Mouse (Mus musculus) bone marrow macrophage, adult 2 months (primary cell): ENCODE measurements around the gene Gtf2a1l. TPM values are rescaled to one million over a fixed set of nuclear protein-coding genes. Genes with fewer than 3 reads are reported as not detected.

Experiments
- H3K27ac ChIP-seq: 2 replicates; pipeline ENCODE4 v1.5.1; 2012; ENCODE audit warnings: low read depth, low read length; ENCODE audit not compliant: insufficient read depth
- H3K4me1 ChIP-seq: 2 replicates; pipeline ENCODE4 v1.6.1; 2012; ENCODE audit warnings: low read length; ENCODE audit not compliant: control insufficient read depth, insufficient read depth
- H3K4me3 ChIP-seq: 2 replicates; pipeline ENCODE4 v1.5.1; 2012; ENCODE audit warnings: mild to moderate bottlenecking, low read length, moderate library complexity; ENCODE audit not compliant: insufficient read depth
- CTCF ChIP-seq: IDR thresholded peaks from 2 replicates; pipeline ENCODE4 v1.5.1; 2012; ENCODE audit warnings: low read depth, mild to moderate bottlenecking, low read length, moderate library complexity
- POLR2A ChIP-seq: IDR thresholded peaks from 2 replicates; pipeline ENCODE4 v1.6.1; 2012; ENCODE audit warnings: mild to moderate bottlenecking, low read depth, low read length, borderline replicate concordance
- polyA plus RNA-seq: library from polyadenylated mRNA; stranded (reverse); fragments of >200 nt; gene quantifications from 2 replicates; pipeline ENCODE4 v1.2.4, GENCODE M21; 2012; ENCODE audit not compliant: missing spikeins, insufficient read depth, insufficient read length

Gtf2a1l gene
- polyA plus RNA-seq, 1 experiment: not detected

DNA sequence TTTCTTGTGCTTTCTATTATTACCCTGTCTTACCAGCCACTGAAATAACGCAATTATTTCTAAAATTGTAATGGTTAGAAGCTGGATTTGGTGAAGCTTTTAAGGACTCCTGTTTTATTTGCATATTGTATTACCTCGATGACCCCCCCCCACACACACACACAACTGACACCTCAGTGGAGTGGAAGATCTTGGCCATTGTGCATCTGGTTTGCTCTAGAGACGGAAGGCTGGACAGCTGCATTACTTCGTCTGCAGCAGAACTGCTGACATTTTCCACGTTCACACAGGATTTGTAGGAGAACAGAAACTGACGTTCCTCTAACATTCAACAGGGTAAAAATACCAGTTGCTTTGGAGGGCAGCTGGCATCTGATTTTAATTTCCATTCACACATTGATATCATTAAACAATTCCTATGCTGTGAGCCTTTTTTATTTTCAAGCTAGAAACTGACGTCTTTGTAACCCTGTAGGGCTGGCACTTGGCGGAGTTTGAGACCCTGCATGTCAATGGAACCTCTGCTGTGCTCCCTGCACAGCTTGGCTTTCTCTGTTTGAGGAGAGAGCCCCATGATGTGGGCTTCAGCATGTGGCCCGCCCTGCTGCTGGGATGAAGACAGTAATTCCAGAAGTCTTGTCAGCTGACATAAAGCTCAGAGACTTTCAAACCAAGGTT lies 28.3 kb downstream of the Gtf2a1l start:
- no peak for TF ChIP-seq POLR2A
- TF ChIP-seq CTCF: no peak
- H3K27ac ChIP-seq: no peak overlapping the region
- no peaks in the 10 kb centered on the region for H3K4me1 ChIP-seq
- no peak overlapping the region for H3K4me3 ChIP-seq

DNA sequence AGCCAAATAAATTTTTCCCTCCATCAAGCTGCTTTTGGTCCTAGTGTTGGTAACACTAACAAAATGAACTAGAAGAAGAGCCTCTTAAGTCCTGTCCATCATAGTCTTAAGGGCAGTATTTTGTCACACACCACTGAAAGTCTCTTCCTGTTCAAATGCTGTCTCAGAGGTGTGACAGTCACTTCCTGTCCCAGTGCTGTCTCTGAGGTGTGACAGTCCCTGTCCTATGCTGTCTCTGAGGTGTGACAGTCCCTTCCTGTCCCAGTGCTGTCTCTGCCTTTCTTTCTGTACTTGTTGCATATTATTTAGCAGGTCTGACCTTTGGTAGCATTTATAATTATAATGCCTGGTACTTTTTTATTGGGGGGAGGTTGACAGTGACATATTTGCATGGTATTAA lies 32.4 kb downstream of the Gtf2a1l start:
- no peaks in the 10 kb centered on the region for H3K4me1 ChIP-seq
- H3K4me3 ChIP-seq: no peak overlapping the region
- no peak overlapping the region for H3K27ac ChIP-seq
- no peak for TF ChIP-seq CTCF
- no peak for TF ChIP-seq POLR2A

DNA sequence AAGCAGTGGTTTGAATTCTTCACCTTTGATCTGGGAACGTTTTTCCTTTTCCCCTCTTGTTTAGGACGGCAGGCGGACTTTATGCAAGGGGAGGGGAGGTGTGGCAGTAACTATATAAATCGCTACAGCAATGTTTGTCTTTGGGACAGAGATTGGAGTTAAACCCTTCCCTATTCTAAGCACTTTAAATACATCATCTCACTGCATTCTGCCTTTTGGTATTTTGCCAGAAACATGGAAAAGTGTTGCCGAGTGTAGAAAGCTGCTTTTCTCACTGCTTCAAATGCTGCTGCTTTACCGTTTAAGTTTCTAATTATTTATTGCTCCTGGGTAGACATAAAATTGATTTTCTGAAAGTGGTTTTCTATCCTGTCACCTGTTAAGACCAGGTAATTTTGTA lies 33.9 kb downstream of the Gtf2a1l start:
- Histone ChIP-seq H3K4me3 (no peak overlapping the region), H3K27ac (no peak overlapping the region), H3K4me1 (no peaks in the 10 kb centered on the region)
- TF ChIP-seq CTCF (no peak), POLR2A (no peak)

DNA sequence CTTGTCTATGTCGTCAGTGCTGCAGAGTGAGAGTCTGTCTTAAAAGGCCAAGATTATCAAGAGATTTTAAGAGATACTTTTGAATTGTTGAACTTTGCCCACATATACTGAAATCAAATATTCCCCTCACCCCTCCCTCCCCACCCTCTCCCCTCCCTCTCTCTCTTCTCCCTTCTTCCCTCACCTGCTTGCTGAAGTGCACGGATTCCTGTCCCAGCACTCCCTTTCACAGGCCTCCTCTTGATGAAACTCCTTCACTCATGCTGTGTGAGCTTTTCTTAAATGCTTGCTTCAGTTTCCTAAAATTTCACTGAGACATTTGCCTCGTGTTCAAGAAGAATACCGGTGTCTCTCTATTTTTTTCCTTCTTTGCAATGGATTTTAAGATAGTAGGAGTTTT lies 34.7 kb downstream of the Gtf2a1l start:
- H3K4me3 ChIP-seq: no peak overlapping the region
- TF ChIP-seq POLR2A (no peak), CTCF (no peak)
- no peak overlapping the region for H3K27ac ChIP-seq
- H3K4me1 ChIP-seq: no peaks in the 10 kb centered on the region

DNA sequence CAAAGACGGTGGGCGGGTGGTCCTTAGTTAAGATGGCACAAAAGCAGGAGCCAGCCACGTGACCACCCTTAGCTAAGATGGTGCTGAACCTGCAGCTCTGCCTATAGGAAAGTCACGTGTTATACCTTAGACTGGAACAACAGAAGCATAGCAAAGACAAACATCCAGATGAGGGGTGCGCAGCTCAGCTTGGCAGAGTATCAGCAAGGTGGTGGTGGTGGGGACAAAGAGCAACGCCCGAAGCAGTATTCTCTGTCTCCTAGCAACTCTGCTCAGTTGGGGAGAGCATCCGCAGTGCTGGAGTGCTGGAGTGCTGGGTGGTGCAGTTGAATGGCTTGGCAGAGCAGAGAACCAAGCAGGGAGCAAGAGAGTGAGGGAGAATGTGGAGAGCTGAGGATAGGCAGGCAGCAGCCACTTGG lies 37.8 kb downstream of the Gtf2a1l start:
- H3K27ac ChIP-seq: no peak overlapping the region
- no peaks in the 10 kb centered on the region for H3K4me1 ChIP-seq
- H3K4me3 ChIP-seq: no peak overlapping the region
- no peak for TF ChIP-seq POLR2A
- TF ChIP-seq CTCF: no peak

DNA sequence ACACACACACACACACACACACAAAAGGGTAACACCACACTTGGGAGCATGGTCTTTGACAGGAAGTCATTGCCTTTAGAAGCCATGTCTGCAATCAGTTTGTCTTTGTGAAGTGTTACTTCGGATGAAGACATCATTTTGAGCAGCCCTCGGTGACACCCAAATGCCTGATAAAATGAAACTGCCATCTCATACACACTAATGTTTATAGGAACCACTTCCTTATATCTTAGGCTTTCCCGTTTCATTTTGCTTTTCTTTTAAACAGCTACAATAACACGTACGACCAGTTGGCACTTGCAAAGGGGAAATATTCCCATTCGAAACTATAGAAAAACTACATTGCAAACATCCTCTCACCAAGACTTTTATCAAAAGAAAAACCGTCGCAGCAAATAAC lies 81.2 kb downstream of the Gtf2a1l start:
- H3K4me3 ChIP-seq: no peak overlapping the region
- TF ChIP-seq POLR2A (no peak), CTCF (no peak)
- H3K27ac ChIP-seq: no peak overlapping the region
- no peaks in the 10 kb centered on the region for H3K4me1 ChIP-seq

DNA sequence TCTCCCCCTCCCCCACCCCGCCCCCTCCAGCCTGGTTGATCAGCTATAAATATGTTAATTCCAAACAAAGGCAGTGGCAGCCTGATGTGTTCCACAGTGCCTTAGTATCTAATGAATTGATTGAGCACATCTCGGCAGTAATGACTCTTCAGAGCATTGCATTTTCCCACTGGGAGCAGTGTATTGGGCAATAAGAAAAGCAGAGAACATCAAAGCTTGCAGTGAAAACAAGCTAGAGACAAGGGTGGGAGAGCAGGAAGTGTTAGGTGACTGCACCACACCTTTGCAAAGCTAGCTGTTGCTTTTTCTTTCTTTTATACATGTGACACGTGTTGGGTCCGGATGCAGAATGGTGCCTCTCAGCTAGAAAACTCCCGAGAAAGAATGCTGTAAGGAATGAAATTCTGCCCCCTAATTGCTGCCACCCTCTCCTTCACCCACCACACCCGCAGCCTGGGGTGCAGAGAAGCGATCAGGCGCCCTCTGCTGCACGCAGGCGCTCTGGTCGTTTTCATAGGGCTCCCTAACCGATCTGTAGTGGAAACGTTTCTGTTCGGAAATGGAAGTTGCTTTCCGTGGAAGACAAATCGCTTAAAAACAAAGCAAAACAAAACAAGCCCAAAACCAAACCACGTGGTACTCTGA lies 84.5 kb downstream of the Gtf2a1l start:
- Histone ChIP-seq H3K4me1 (no peaks in the 10 kb centered on the region), H3K4me3 (no peak overlapping the region), H3K27ac (no peak overlapping the region)
- TF ChIP-seq CTCF (no peak), POLR2A (no peak)

DNA sequence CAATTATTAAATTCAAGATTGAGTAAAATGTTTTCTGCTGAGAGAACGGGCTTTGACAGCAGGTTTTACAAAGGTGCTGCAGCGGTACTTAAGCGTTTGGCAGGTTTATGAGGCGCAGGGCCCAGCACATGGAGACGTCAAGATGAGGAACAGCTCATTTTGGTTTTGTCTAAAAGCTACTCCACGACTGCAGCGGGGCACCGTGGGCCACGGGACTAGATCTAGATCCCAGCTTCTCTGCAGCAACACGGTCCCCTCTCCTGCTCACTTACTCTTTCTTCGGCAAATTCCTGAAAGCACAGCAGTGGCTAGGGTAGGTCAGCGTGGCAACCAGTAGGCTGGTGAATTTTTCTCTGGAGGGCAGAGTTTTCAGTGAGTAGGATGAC lies 85.0 kb downstream of the Gtf2a1l start:
- Histone ChIP-seq H3K27ac (no peak overlapping the region), H3K4me1 (no peaks in the 10 kb centered on the region), H3K4me3 (no peak overlapping the region)
- TF ChIP-seq CTCF (no peak), POLR2A (no peak)

DNA sequence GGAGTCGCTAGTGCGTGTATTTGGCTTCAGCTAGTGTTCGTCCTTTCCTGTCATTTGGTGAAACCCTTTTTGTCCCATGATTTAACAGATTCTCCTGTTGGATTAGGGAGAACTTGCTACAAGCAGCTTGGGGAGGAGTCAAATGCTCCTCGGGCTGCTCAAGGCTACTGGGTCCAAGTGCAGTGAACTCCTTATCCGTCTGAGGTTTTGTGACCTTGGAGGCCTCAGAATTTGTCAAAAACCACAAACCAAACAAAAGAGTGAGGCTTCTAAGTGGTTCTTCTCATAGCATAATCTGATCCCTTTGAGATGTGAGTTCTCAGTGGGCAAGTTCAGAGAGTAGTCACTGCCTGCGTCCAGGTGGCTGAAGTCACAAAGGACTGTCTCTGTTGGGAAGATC lies 87.3 kb downstream of the Gtf2a1l start:
- no peak for TF ChIP-seq CTCF
- TF ChIP-seq POLR2A: no peak
- no peaks in the 10 kb centered on the region for H3K4me1 ChIP-seq

DNA sequence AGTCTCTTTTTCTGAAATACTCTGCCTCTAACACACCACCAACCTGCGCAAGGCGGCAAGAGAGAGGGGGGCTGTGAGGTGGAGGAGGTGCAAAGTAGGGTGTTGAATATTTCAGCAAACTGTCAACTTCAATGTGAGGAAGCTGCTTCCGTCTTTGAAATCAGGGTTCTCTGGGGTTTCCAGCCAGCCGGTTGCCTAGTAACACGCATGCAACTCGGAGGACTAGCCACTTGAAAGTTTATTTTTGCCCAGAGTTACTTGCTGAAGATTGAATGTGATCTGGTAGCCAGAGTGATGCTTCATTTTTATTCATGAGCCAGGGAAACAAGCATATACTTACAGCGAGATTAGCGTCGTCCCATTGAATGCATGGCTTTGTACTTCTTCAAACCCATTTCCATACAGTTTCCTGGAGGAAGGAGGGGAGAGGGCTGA lies 89.6 kb downstream of the Gtf2a1l start:
- no peak overlapping the region for H3K27ac ChIP-seq
- TF ChIP-seq POLR2A (no peak), CTCF (no peak)

More for the DNA sequence above, 87.3 kb downstream of the Gtf2a1l start:
- no peak overlapping the region for H3K27ac ChIP-seq
- no peak overlapping the region for H3K4me3 ChIP-seq

More for the DNA sequence above, 89.6 kb downstream of the Gtf2a1l start:
- Histone ChIP-seq H3K4me3 (no peak overlapping the region), H3K4me1 (no peaks in the 10 kb centered on the region)
